Mouse (Mus musculus) C2C12 (cell line): Measurements from ENCODE around the gene Tmem209. TPM values are rescaled to one million over a fixed set of nuclear protein-coding genes. Genes with fewer than 3 reads are reported as not detected.

Experiments used
- H3K27me3 ChIP-seq: one replicate; pipeline ENCODE4 v1.6.1; 2011; ENCODE audit not compliant: control insufficient read depth, insufficient read depth, insufficient read length
- H3K36me3 ChIP-seq: one replicate; pipeline ENCODE4 v1.6.1; 2011; ENCODE audit not compliant: control insufficient read depth, insufficient read depth
- H3K4me3 ChIP-seq: one replicate; pipeline ENCODE4 v1.5.1; 2011; ENCODE audit warnings: mild to moderate bottlenecking, control low read depth; ENCODE audit not compliant: poor library complexity, insufficient read depth, severe bottlenecking
- H3K79me2 ChIP-seq: one replicate; pipeline ENCODE4 v1.6.1; 2011; ENCODE audit not compliant: control insufficient read depth, insufficient read depth
- H3K79me3 ChIP-seq: one replicate; pipeline ENCODE4 v1.6.1; 2011; ENCODE audit warnings: low read depth, control low read depth
- H3ac ChIP-seq: one replicate; pipeline ENCODE3; 2011; ENCODE audit warnings: low read depth; ENCODE audit not compliant: control insufficient read depth, insufficient read length
- CEBPB ChIP-seq: IDR thresholded peaks from one replicate; pipeline ENCODE4 v1.6.1; 2011; ENCODE audit warnings: low read depth, mild to moderate bottlenecking, control low read depth, moderate library complexity
- CTCF ChIP-seq: IDR thresholded peaks from one replicate; pipeline ENCODE4 v1.5.1; 2011; ENCODE audit not compliant: control insufficient read depth, insufficient read depth, insufficient read length
- FOSL1 ChIP-seq: IDR thresholded peaks from one replicate; pipeline ENCODE4 v1.8.0; 2011; ENCODE audit warnings: mild to moderate bottlenecking, low read length; ENCODE audit not compliant: poor library complexity, insufficient read depth, severe bottlenecking
- MAX ChIP-seq: IDR thresholded peaks from one replicate; pipeline ENCODE4 v1.6.1; 2011; ENCODE audit warnings: mild to moderate bottlenecking, control low read depth
- MYOD1 ChIP-seq: IDR thresholded peaks from one replicate; pipeline ENCODE4 v1.6.1; 2011; ENCODE audit warnings: low read depth; ENCODE audit not compliant: control insufficient read depth, insufficient read length
- MYOG ChIP-seq: IDR thresholded peaks from one replicate; pipeline ENCODE4 v1.6.1; 2011; ENCODE audit not compliant: control insufficient read depth, insufficient read length; ENCODE audit errors: extremely low read depth
- USF1 ChIP-seq: IDR thresholded peaks from one replicate; pipeline ENCODE4 v1.6.1; 2011; ENCODE audit warnings: low read depth, mild to moderate bottlenecking, control low read depth, moderate library complexity
- polyA plus RNA-seq: library from polyadenylated mRNA; unstranded; fragments of >200 nt; fragmentation: generic; extraction: Trizol; gene quantifications from one replicate; pipeline ENCODE4 v1.2.1, GENCODE M21; 2012; ENCODE audit warnings: missing spikeins

The Tmem209 gene
- polyA plus RNA-seq, 1 experiment: 19.5 TPM

GRCm38 (mm10) chr6:30526586-30527515, 17.3 kb upstream of the Tmem209 start:
- TF ChIP-seq MYOG (no peak), FOSL1 (no peak), CEBPB (no peak), MAX (no peak), CTCF (no peak)
- Histone ChIP-seq H3K79me2 (no peaks in the 10 kb centered on the region), H3K79me3 (no peaks in the 10 kb centered on the region), H3K36me3 (no peaks in the 10 kb centered on the region), H3K4me3 (no peak overlapping the region), H3ac (no peak overlapping the region), H3K27me3 (no peaks in the 10 kb centered on the region)

GRCm38 (mm10) chr6:30525456-30526332, 16.1 kb upstream of the Tmem209 start:
- no peak overlapping the region for H3K4me3 ChIP-seq
- H3ac ChIP-seq: no peak overlapping the region
- H3K79me3 ChIP-seq: no peaks in the 10 kb centered on the region
- no peaks in the 10 kb centered on the region for H3K36me3 ChIP-seq
- no peaks in the 10 kb centered on the region for H3K79me2 ChIP-seq
- TF ChIP-seq MYOD1 (no peak), FOSL1 (no peak), MAX (no peak), MYOG (no peak), CEBPB (no peak), CTCF (no peak), USF1 (no peak)
- H3K27me3 ChIP-seq: no peaks in the 10 kb centered on the region

- Histone ChIP-seq H3K79me2 (no peaks in the 10 kb centered on the region), H3ac (no peak overlapping the region), H3K27me3 (no peaks in the 10 kb centered on the region), H3K4me3 (no peak overlapping the region), H3K36me3 (no peaks in the 10 kb centered on the region), H3K79me3 (no peaks in the 10 kb centered on the region)
- TF ChIP-seq CEBPB: no peak
- no peak for TF ChIP-seq CTCF
- TF ChIP-seq FOSL1: no peak
- no peak for TF ChIP-seq MAX
- TF ChIP-seq USF1: no peak
- TF ChIP-seq MYOD1: no peak
- TF ChIP-seq MYOG: no peak
Measured at GRCm38 (mm10) chr6:30520400-30520799, 10.8 kb upstream of the Tmem209 start.

- no peak for TF ChIP-seq CEBPB
- no peak for TF ChIP-seq CTCF
- TF ChIP-seq MYOG: no peak
- H3K4me3 ChIP-seq: no peak overlapping the region
- peaks cover under 1% of the 10 kb centered on the region for H3K79me2 ChIP-seq
Measured at GRCm38 (mm10) chr6:30514242-30514641, 4.7 kb upstream of the Tmem209 start.

GRCm38 (mm10) chr6:30510291-30510690, 708 bp upstream of the Tmem209 start:
- H3K79me3 ChIP-seq: peaks cover 3% of the 10 kb centered on the region
- no peak for TF ChIP-seq USF1
- no peak for TF ChIP-seq MYOD1
- no peak for TF ChIP-seq MYOG
- TF ChIP-seq MAX: no peak
- TF ChIP-seq CEBPB: no peak

More at GRCm38 (mm10) chr6:30514242-30514641, 4.7 kb upstream of the Tmem209 start:
- Histone ChIP-seq H3K36me3 (no peaks in the 10 kb centered on the region), H3K79me3 (no peaks in the 10 kb centered on the region), H3K27me3 (no peaks in the 10 kb centered on the region), H3ac (no peak overlapping the region)

More at GRCm38 (mm10) chr6:30510291-30510690, 708 bp upstream of the Tmem209 start:
- H3K79me2 ChIP-seq: peaks cover 19% of the 10 kb centered on the region
- no peaks in the 10 kb centered on the region for H3K27me3 ChIP-seq
- peaks cover 33% of the 10 kb centered on the region for H3K36me3 ChIP-seq
- no peak overlapping the region for H3K4me3 ChIP-seq
- H3ac ChIP-seq: no peak overlapping the region
